Mouse (Mus musculus): ENCODE data around the gene Med12l. TPM values are rescaled to one million over a fixed set of nuclear protein-coding genes. Genes with fewer than 3 reads are reported as not detected.
"Not testable (repeated sequence)": the region's sequence is repeated elsewhere in the genome, so short reads cannot be mapped to it uniquely, and the experiment has no call there.

Gene Med12l
- polyA plus RNA-seq, 1 experiment from 2014 or later = 4.5 TPM

GRCm38 (mm10) chr3:59113291-59113690, 107.7 kb downstream of the Med12l start:
- H3K4me3 ChIP-seq; H3K4me1 ChIP-seq; H3K4me2 ChIP-seq (replicated peaks); H3K27me3 ChIP-seq (replicated peaks); H3K9me3 ChIP-seq; H3K36me3 ChIP-seq; H3K27ac ChIP-seq; ATAC-seq (ENCODE audit: low FRiP score, low read depth); H3K9ac ChIP-seq: not testable (repeated sequence)
- WGBS = 91% methylated on average over 4 of the region's 4 CpGs

GRCm38 (mm10) chr3:59113973-59114517, 108.4 kb downstream of the Med12l start:
- no peak overlapping the region for H3K4me3 ChIP-seq
- H3K9me3 ChIP-seq = no peaks in the 10 kb centered on the region
- H3K36me3 ChIP-seq = peaks cover 8% of the 10 kb centered on the region; the same call in 1 of the 2 replicates
- WGBS = 87% methylated on average over 8 of the region's 8 CpGs
- H3K9ac ChIP-seq = no peak overlapping the region
- no peaks in the 10 kb centered on the region for H3K27me3 ChIP-seq (replicated peaks)
- no peaks in the 10 kb centered on the region for H3K4me1 ChIP-seq
- H3K27ac ChIP-seq = no peak overlapping the region
- no peak overlapping the region for H3K4me2 ChIP-seq (replicated peaks)
- no peak for ATAC-seq (ENCODE audit: low FRiP score, low read depth)

GRCm38 (mm10) chr3:59121067-59121730, 115.6 kb downstream of the Med12l start:
- WGBS = 47% methylated on average over 7 of the region's 7 CpGs
- Histone ChIP-seq H3K27me3 (replicated peaks) (no peaks in the 10 kb centered on the region), H3K9ac (no peak overlapping the region), H3K4me2 (replicated peaks) (no peak overlapping the region), H3K4me3 (no peak overlapping the region), H3K9me3 (no peaks in the 10 kb centered on the region), H3K27ac (no peak overlapping the region), H3K4me1 (no peaks in the 10 kb centered on the region), H3K36me3 (no peaks in the 10 kb centered on the region)
- peak; percentile 39; the same call in 1 of the 2 replicates for ATAC-seq (ENCODE audit: low FRiP score, low read depth)

GRCm38 (mm10) chr3:59121780-59122449, 116.3 kb downstream of the Med12l start:
- no peaks in the 10 kb centered on the region for H3K27me3 ChIP-seq (replicated peaks)
- no peak overlapping the region for H3K4me3 ChIP-seq
- no peaks in the 10 kb centered on the region for H3K36me3 ChIP-seq
- no peaks in the 10 kb centered on the region for H3K4me1 ChIP-seq
- no peaks in the 10 kb centered on the region for H3K9me3 ChIP-seq
- no peak for ATAC-seq (ENCODE audit: low FRiP score, low read depth)
- no peak overlapping the region for H3K27ac ChIP-seq
- no peak overlapping the region for H3K9ac ChIP-seq
- WGBS = 74% methylated on average over 7 of the region's 7 CpGs
- H3K4me2 ChIP-seq (replicated peaks) = no peak overlapping the region

GRCm38 (mm10) chr3:59125022-59125421, 119.4 kb downstream of the Med12l start:
- 73% methylated on average over 5 of the region's 5 CpGs for WGBS
- no peak overlapping the region for H3K27ac ChIP-seq
- H3K27me3 ChIP-seq (replicated peaks) = no peaks in the 10 kb centered on the region
- H3K36me3 ChIP-seq = no peaks in the 10 kb centered on the region
- no peaks in the 10 kb centered on the region for H3K4me1 ChIP-seq
- no peak overlapping the region for H3K4me3 ChIP-seq
- no peak for ATAC-seq (ENCODE audit: low FRiP score, low read depth)
- H3K9ac ChIP-seq = no peak overlapping the region
- no peak overlapping the region for H3K4me2 ChIP-seq (replicated peaks)
- no peaks in the 10 kb centered on the region for H3K9me3 ChIP-seq

- WGBS = 52% methylated on average over 7 of the region's 7 CpGs
Measured at GRCm38 (mm10) chr3:59125783-59126555, 120.3 kb downstream of the Med12l start.

GRCm38 (mm10) chr3:59128681-59129080, 123.1 kb downstream of the Med12l start:
- H3K27ac ChIP-seq = no peak overlapping the region
- H3K9me3 ChIP-seq = no peaks in the 10 kb centered on the region
- WGBS = 79% methylated on average over 20 of the region's 20 CpGs
- no peak for ATAC-seq (ENCODE audit: low FRiP score, low read depth)
- H3K36me3 ChIP-seq = no peaks in the 10 kb centered on the region
- no peaks in the 10 kb centered on the region for H3K27me3 ChIP-seq (replicated peaks)
- H3K4me1 ChIP-seq = no peaks in the 10 kb centered on the region
- H3K4me2 ChIP-seq (replicated peaks) = no peak overlapping the region
- H3K9ac ChIP-seq = no peak overlapping the region
- no peak overlapping the region for H3K4me3 ChIP-seq

More at GRCm38 (mm10) chr3:59125783-59126555, 120.3 kb downstream of the Med12l start:
- Histone ChIP-seq H3K27ac (no peak overlapping the region), H3K4me2 (replicated peaks) (no peak overlapping the region), H3K9me3 (no peaks in the 10 kb centered on the region), H3K27me3 (replicated peaks) (no peaks in the 10 kb centered on the region), H3K4me1 (no peaks in the 10 kb centered on the region), H3K36me3 (no peaks in the 10 kb centered on the region), H3K9ac (no peak overlapping the region), H3K4me3 (no peak overlapping the region)
- ATAC-seq (ENCODE audit: low FRiP score, low read depth) = no peak

- Histone ChIP-seq H3K4me3 (no peak overlapping the region), H3K4me1 (no peaks in the 10 kb centered on the region)
- 83% methylated on average over 3 of the region's 3 CpGs for WGBS
Measured at GRCm38 (mm10) chr3:59129547-59129946, 123.9 kb downstream of the Med12l start.

GRCm38 (mm10) chr3:59130431-59130830, 124.8 kb downstream of the Med12l start:
- no peak overlapping the region for H3K4me3 ChIP-seq
- no peak overlapping the region for H3K4me2 ChIP-seq (replicated peaks)
- no peaks in the 10 kb centered on the region for H3K27me3 ChIP-seq (replicated peaks)
- no peak overlapping the region for H3K27ac ChIP-seq
- 63% methylated on average over 8 of the region's 8 CpGs for WGBS
- no peak overlapping the region for H3K9ac ChIP-seq
- no peaks in the 10 kb centered on the region for H3K36me3 ChIP-seq
- no peaks in the 10 kb centered on the region for H3K4me1 ChIP-seq
- ATAC-seq (ENCODE audit: low FRiP score, low read depth) = no peak
- no peaks in the 10 kb centered on the region for H3K9me3 ChIP-seq

More at GRCm38 (mm10) chr3:59129547-59129946, 123.9 kb downstream of the Med12l start:
- H3K9me3 ChIP-seq = no peaks in the 10 kb centered on the region
- no peak overlapping the region for H3K4me2 ChIP-seq (replicated peaks)
- no peaks in the 10 kb centered on the region for H3K27me3 ChIP-seq (replicated peaks)
- no peak for ATAC-seq (ENCODE audit: low FRiP score, low read depth)
- H3K27ac ChIP-seq = no peak overlapping the region
- H3K9ac ChIP-seq = no peak overlapping the region
- no peaks in the 10 kb centered on the region for H3K36me3 ChIP-seq

GRCm38 (mm10) chr3:59131081-59131480, 125.5 kb downstream of the Med12l start:
- no peak for ATAC-seq (ENCODE audit: low FRiP score, low read depth)
- Histone ChIP-seq H3K9me3 (no peaks in the 10 kb centered on the region), H3K4me3 (no peak overlapping the region), H3K4me2 (replicated peaks) (no peak overlapping the region), H3K9ac (no peak overlapping the region), H3K27me3 (replicated peaks) (no peaks in the 10 kb centered on the region), H3K36me3 (no peaks in the 10 kb centered on the region), H3K4me1 (no peaks in the 10 kb centered on the region), H3K27ac (no peak overlapping the region)
- WGBS = 81% methylated on average over 4 of the region's 4 CpGs

GRCm38 (mm10) chr3:59131966-59132365, 126.3 kb downstream of the Med12l start:
- Histone ChIP-seq H3K9me3 (no peaks in the 10 kb centered on the region), H3K27me3 (replicated peaks) (no peaks in the 10 kb centered on the region), H3K4me2 (replicated peaks) (no peak overlapping the region), H3K4me1 (no peaks in the 10 kb centered on the region), H3K36me3 (no peaks in the 10 kb centered on the region), H3K27ac (no peak overlapping the region), H3K9ac (no peak overlapping the region), H3K4me3 (no peak overlapping the region)
- WGBS = 90% methylated on average over 4 of the region's 4 CpGs
- ATAC-seq (ENCODE audit: low FRiP score, low read depth) = no peak

GRCm38 (mm10) chr3:59133189-59133588, 127.6 kb downstream of the Med12l start:
- H3K27ac ChIP-seq = no peak overlapping the region
- no peaks in the 10 kb centered on the region for H3K9me3 ChIP-seq
- H3K4me3 ChIP-seq = no peak overlapping the region
- H3K36me3 ChIP-seq = no peaks in the 10 kb centered on the region
- no peak overlapping the region for H3K9ac ChIP-seq
- no peaks in the 10 kb centered on the region for H3K4me1 ChIP-seq
- ATAC-seq (ENCODE audit: low FRiP score, low read depth) = no peak
- H3K4me2 ChIP-seq (replicated peaks) = no peak overlapping the region
- H3K27me3 ChIP-seq (replicated peaks) = no peaks in the 10 kb centered on the region
- WGBS = 88% methylated on average over 5 of the region's 5 CpGs

Measured in neural tube, embryonic 12.5 days (tissue).